Mouse (Mus musculus): Measurements from ENCODE around the gene Phc2. TPM values are rescaled to one million over a fixed set of nuclear protein-coding genes. Genes with fewer than 3 reads are reported as not detected.

Gene Phc2
- polyA plus RNA-seq, 1 experiment from 2014 or later = 52.8 TPM

GRCm38 (mm10) chr4:128710286-128710685 is 55.8 kb downstream of the Phc2 start:
- Histone ChIP-seq H3K9ac (no peak overlapping the region; the same call in 1 of the 2 replicates), H3K4me1 (replicated peaks; ENCODE audit: control insufficient read depth, insufficient read depth, low read length) (peaks cover 16% of the 10 kb centered on the region), H3K27ac (no peak overlapping the region), H3K9me3 (ENCODE audit: control insufficient read depth, low read length) (no peaks in the 10 kb centered on the region), H3K4me3 (replicated peaks; ENCODE audit: low read length) (no peak overlapping the region), H3K36me3 (replicated peaks; ENCODE audit: control insufficient read depth, insufficient read depth) (peaks cover 27% of the 10 kb centered on the region), H3K4me2 (replicated peaks) (no peak overlapping the region), H3K27me3 (ENCODE audit: control insufficient read depth, insufficient read depth, low read length) (no peaks in the 10 kb centered on the region)
- DNase-seq (ENCODE audit: low spot score) (no peak), ATAC-seq (ENCODE audit: low FRiP score) (no peak)
- WGBS = 79% methylated on average over 6 of the region's 6 CpGs

GRCm38 (mm10) chr4:128710800-128711199 is 56.3 kb downstream of the Phc2 start:
- H3K27ac ChIP-seq = no peak overlapping the region
- no peaks in the 10 kb centered on the region for H3K27me3 ChIP-seq (ENCODE audit: control insufficient read depth, insufficient read depth, low read length)
- H3K9ac ChIP-seq = no peak overlapping the region
- H3K36me3 ChIP-seq (replicated peaks; ENCODE audit: control insufficient read depth, insufficient read depth) = peaks cover 27% of the 10 kb centered on the region
- ATAC-seq (ENCODE audit: low FRiP score) (no peak), DNase-seq (ENCODE audit: low spot score) (no peak)
- 78% methylated on average over 9 of the region's 9 CpGs for WGBS
- no peaks in the 10 kb centered on the region for H3K9me3 ChIP-seq (ENCODE audit: control insufficient read depth, low read length)
- H3K4me3 ChIP-seq (replicated peaks; ENCODE audit: low read length) = no peak overlapping the region
- H3K4me2 ChIP-seq (replicated peaks) = no peak overlapping the region
- peaks cover 21% of the 10 kb centered on the region for H3K4me1 ChIP-seq (replicated peaks; ENCODE audit: control insufficient read depth, insufficient read depth, low read length)

GRCm38 (mm10) chr4:128711455-128712135 is 57.1 kb downstream of the Phc2 start:
- peak; percentile 98 for DNase-seq (ENCODE audit: low spot score)
- peaks cover 29% of the 10 kb centered on the region for H3K4me1 ChIP-seq (replicated peaks; ENCODE audit: control insufficient read depth, insufficient read depth, low read length)
- WGBS = 3% methylated on average over 24 of the region's 24 CpGs

GRCm38 (mm10) chr4:128712136-128712655 is 57.7 kb downstream of the Phc2 start:
- H3K4me3 ChIP-seq (replicated peaks; ENCODE audit: low read length) = no peak overlapping the region
- WGBS = 38% methylated on average over 13 of the region's 13 CpGs
- DNase-seq (ENCODE audit: low spot score) (no peak), ATAC-seq (ENCODE audit: low FRiP score) (no peak)
- H3K9ac ChIP-seq = no peak overlapping the region
- H3K4me2 ChIP-seq (replicated peaks) = peak overlapping the region; percentile 30; the same call in 1 of the 2 replicates
- H3K27ac ChIP-seq = no peak overlapping the region
- peaks cover 27% of the 10 kb centered on the region for H3K36me3 ChIP-seq (replicated peaks; ENCODE audit: control insufficient read depth, insufficient read depth)
- no peaks in the 10 kb centered on the region for H3K27me3 ChIP-seq (ENCODE audit: control insufficient read depth, insufficient read depth, low read length)
- H3K9me3 ChIP-seq (ENCODE audit: control insufficient read depth, low read length) = no peaks in the 10 kb centered on the region
- peaks cover 32% of the 10 kb centered on the region for H3K4me1 ChIP-seq (replicated peaks; ENCODE audit: control insufficient read depth, insufficient read depth, low read length)

More at GRCm38 (mm10) chr4:128711455-128712135, 57.1 kb downstream of the Phc2 start:
- Histone ChIP-seq H3K4me3 (replicated peaks; ENCODE audit: low read length) (no peak overlapping the region), H3K9ac (no peak overlapping the region), H3K36me3 (replicated peaks; ENCODE audit: control insufficient read depth, insufficient read depth) (peaks cover 27% of the 10 kb centered on the region), H3K27me3 (ENCODE audit: control insufficient read depth, insufficient read depth, low read length) (no peaks in the 10 kb centered on the region), H3K27ac (no peak overlapping the region), H3K4me2 (replicated peaks) (peak overlapping the region; percentile 30), H3K9me3 (ENCODE audit: control insufficient read depth, low read length) (no peaks in the 10 kb centered on the region)
- peak; percentile 59 for ATAC-seq (ENCODE audit: low FRiP score)

- Histone ChIP-seq H3K36me3 (replicated peaks; ENCODE audit: control insufficient read depth, insufficient read depth) (peaks cover 24% of the 10 kb centered on the region), H3K4me1 (replicated peaks; ENCODE audit: control insufficient read depth, insufficient read depth, low read length) (peaks cover 32% of the 10 kb centered on the region), H3K9me3 (ENCODE audit: control insufficient read depth, low read length) (no peaks in the 10 kb centered on the region), H3K27me3 (ENCODE audit: control insufficient read depth, insufficient read depth, low read length) (no peaks in the 10 kb centered on the region), H3K9ac (no peak overlapping the region), H3K27ac (no peak overlapping the region), H3K4me3 (replicated peaks; ENCODE audit: low read length) (no peak overlapping the region), H3K4me2 (replicated peaks) (no peak overlapping the region)
- no peak for DNase-seq (ENCODE audit: low spot score)
- WGBS = 85% methylated on average over 6 of the region's 6 CpGs
- no peak for ATAC-seq (ENCODE audit: low FRiP score)
Measured at GRCm38 (mm10) chr4:128712941-128713340, 58.4 kb downstream of the Phc2 start.

GRCm38 (mm10) chr4:128715241-128716204 is 61.0 kb downstream of the Phc2 start:
- H3K27me3 ChIP-seq (ENCODE audit: control insufficient read depth, insufficient read depth, low read length) = no peaks in the 10 kb centered on the region
- peaks cover 51% of the 10 kb centered on the region for H3K4me1 ChIP-seq (replicated peaks; ENCODE audit: control insufficient read depth, insufficient read depth, low read length)
- H3K27ac ChIP-seq = peak overlapping the region; percentile 95
- H3K9ac ChIP-seq = peak overlapping the region; percentile 41
- H3K4me2 ChIP-seq (replicated peaks) = peak overlapping the region; percentile 33
- peaks cover 8% of the 10 kb centered on the region; the same call in 1 of the 2 replicates for H3K36me3 ChIP-seq (replicated peaks; ENCODE audit: control insufficient read depth, insufficient read depth)
- under 1% methylated on average over 14 of the region's 14 CpGs for WGBS
- H3K4me3 ChIP-seq (replicated peaks; ENCODE audit: low read length) = no peak overlapping the region
- DNase-seq (ENCODE audit: low spot score) = peak; percentile 82
- no peaks in the 10 kb centered on the region for H3K9me3 ChIP-seq (ENCODE audit: control insufficient read depth, low read length)
- peak; percentile 74 for ATAC-seq (ENCODE audit: low FRiP score)

GRCm38 (mm10) chr4:128716279-128716678 is 61.8 kb downstream of the Phc2 start:
- 6% methylated on average over 4 of the region's 4 CpGs for WGBS
- 0 out of 2 replicates have a peak, but pooled peaks have one; percentile 1 for ATAC-seq (ENCODE audit: low FRiP score)
- Histone ChIP-seq H3K9ac (peak overlapping the region; percentile 35), H3K27ac (peak overlapping the region; percentile 95), H3K9me3 (ENCODE audit: control insufficient read depth, low read length) (no peaks in the 10 kb centered on the region), H3K4me1 (replicated peaks; ENCODE audit: control insufficient read depth, insufficient read depth, low read length) (peaks cover 57% of the 10 kb centered on the region), H3K27me3 (ENCODE audit: control insufficient read depth, insufficient read depth, low read length) (no peaks in the 10 kb centered on the region), H3K36me3 (replicated peaks; ENCODE audit: control insufficient read depth, insufficient read depth) (peaks cover 8% of the 10 kb centered on the region; the same call in 1 of the 2 replicates), H3K4me2 (replicated peaks) (peak overlapping the region; percentile 33), H3K4me3 (replicated peaks; ENCODE audit: low read length) (no peak overlapping the region)
- no peak for DNase-seq (ENCODE audit: low spot score)

- Histone ChIP-seq H3K36me3 (replicated peaks; ENCODE audit: control insufficient read depth, insufficient read depth) (peaks cover 8% of the 10 kb centered on the region; the same call in 1 of the 2 replicates), H3K9ac (no peak overlapping the region), H3K27me3 (ENCODE audit: control insufficient read depth, insufficient read depth, low read length) (no peaks in the 10 kb centered on the region), H3K27ac (peak overlapping the region; percentile 95), H3K4me1 (replicated peaks; ENCODE audit: control insufficient read depth, insufficient read depth, low read length) (peaks cover 56% of the 10 kb centered on the region), H3K9me3 (ENCODE audit: control insufficient read depth, low read length) (no peaks in the 10 kb centered on the region), H3K4me2 (replicated peaks) (no peak overlapping the region), H3K4me3 (replicated peaks; ENCODE audit: low read length) (no peak overlapping the region)
- no peak for DNase-seq (ENCODE audit: low spot score)
- 21% methylated on average over 9 of the region's 9 CpGs for WGBS
- no peak for ATAC-seq (ENCODE audit: low FRiP score)
Measured at GRCm38 (mm10) chr4:128716731-128717130, 62.2 kb downstream of the Phc2 start.

GRCm38 (mm10) chr4:128720110-128720509 is 65.6 kb downstream of the Phc2 start:
- DNase-seq (ENCODE audit: low spot score) (peak; percentile 72), ATAC-seq (ENCODE audit: low FRiP score) (0 out of 2 replicates have a peak, but pooled peaks have one; percentile 29)
- no peaks in the 10 kb centered on the region for H3K27me3 ChIP-seq (ENCODE audit: control insufficient read depth, insufficient read depth, low read length)
- H3K9ac ChIP-seq = 0 out of 2 replicates have a peak overlapping the region, but pooled peaks have one; percentile 32
- H3K27ac ChIP-seq = peak overlapping the region; percentile 60; the same call in 1 of the 2 replicates
- H3K4me1 ChIP-seq (replicated peaks; ENCODE audit: control insufficient read depth, insufficient read depth, low read length) = peaks cover 50% of the 10 kb centered on the region
- H3K9me3 ChIP-seq (ENCODE audit: control insufficient read depth, low read length) = no peaks in the 10 kb centered on the region
- no peak overlapping the region for H3K4me2 ChIP-seq (replicated peaks)
- no peak overlapping the region for H3K4me3 ChIP-seq (replicated peaks; ENCODE audit: low read length)
- no peaks in the 10 kb centered on the region; the same call in none of the 2 replicates for H3K36me3 ChIP-seq (replicated peaks; ENCODE audit: control insufficient read depth, insufficient read depth)
- WGBS = 20% methylated on average over 5 of the region's 5 CpGs
